Mouse (Mus musculus) E14TG2a.4 (cell line): ENCODE data around the gene Dnah7c.
"Not testable (repeated sequence)": the region's sequence is repeated elsewhere in the genome, so short reads cannot be mapped to it uniquely, and the experiment has no call there.

Source experiments
- CTCF ChIP-seq: conservative IDR thresholded peaks from 2 replicates; pipeline ENCODE4 v1.5.1; 2014; ENCODE audit warnings: low read length
- POU5F1 ChIP-seq: IDR thresholded peaks from 2 replicates; pipeline ENCODE4 v1.6.1; 2014; ENCODE audit warnings: low read length, borderline replicate concordance

GRCm38 (mm10) chr1:46734455-46734854 is 309.1 kb downstream of the Dnah7c start:
- not testable (repeated sequence) for TF ChIP-seq CTCF, POU5F1
